Mouse (Mus musculus) forebrain, embryonic 13.5 days (tissue): ENCODE measurements around the gene Gmds. TPM values are rescaled to one million over a fixed set of nuclear protein-coding genes. Genes with fewer than 3 reads are reported as not detected.

ENCODE experiments used
- ATAC-seq: fragments of 200-750 bp; cut with Nextera tagmentation; 2 replicates; pipeline ENCODE4 v1.8.0; 2017
- H3K27ac ChIP-seq: fragments of 300-500 bp; sonication (generic); 2 replicates; pipeline ENCODE4 v1.5.1; 2015; ENCODE audit warnings: inconsistent platforms, mild to moderate bottlenecking, moderate library complexity
- H3K27me3 ChIP-seq: fragments of 300-500 bp; sonication (generic); 2 replicates; pipeline ENCODE4 v1.6.1; 2015; ENCODE audit warnings: mild to moderate bottlenecking, inconsistent platforms
- H3K36me3 ChIP-seq: fragments of 300-500 bp; sonication (generic); 2 replicates; pipeline ENCODE4 v1.6.1; 2015; ENCODE audit warnings: mild to moderate bottlenecking, inconsistent platforms; ENCODE audit not compliant: poor library complexity, severe bottlenecking
- H3K4me1 ChIP-seq: fragments of 300-500 bp; sonication (generic); 2 replicates; pipeline ENCODE4 v1.6.1; 2015; ENCODE audit warnings: inconsistent platforms
- H3K4me2 ChIP-seq: fragments of 300-500 bp; sonication (generic); 2 replicates; pipeline ENCODE4 v1.6.1; 2015; ENCODE audit warnings: inconsistent platforms, mild to moderate bottlenecking, moderate library complexity
- H3K4me3 ChIP-seq: fragments of 300-500 bp; sonication (generic); 2 replicates; pipeline ENCODE4 v1.5.1; 2015; ENCODE audit warnings: mild to moderate bottlenecking, inconsistent platforms
- H3K9ac ChIP-seq: fragments of 300-500 bp; sonication (generic); 2 replicates; pipeline ENCODE4 v1.6.1; 2015; ENCODE audit warnings: mild to moderate bottlenecking, inconsistent platforms
- H3K9me3 ChIP-seq: fragments of 300-500 bp; sonication (generic); replicated peaks from 2 replicates; pipeline ENCODE4 v1.6.1; 2016; ENCODE audit warnings: inconsistent platforms
- WGBS: fragments of 180-500 bp; shearing (Covaris S2); methylation state at CpG from one replicate; pipeline ENCODE4 v1.1.7; 2015; 5-methylcytosine and 5-hydroxymethylcytosine counted together
- polyA plus RNA-seq: library from polyadenylated mRNA; unstranded; fragments of >200 nt; fragmentation: Nextera tagmentation; extraction: Ambion mirVana; gene quantifications from 2 replicates; pipeline ENCODE4 v1.2.1, GENCODE M21; 2015

Gene Gmds
- polyA plus RNA-seq, 1 experiment from 2014 or later, result 28.5 TPM

DNA sequence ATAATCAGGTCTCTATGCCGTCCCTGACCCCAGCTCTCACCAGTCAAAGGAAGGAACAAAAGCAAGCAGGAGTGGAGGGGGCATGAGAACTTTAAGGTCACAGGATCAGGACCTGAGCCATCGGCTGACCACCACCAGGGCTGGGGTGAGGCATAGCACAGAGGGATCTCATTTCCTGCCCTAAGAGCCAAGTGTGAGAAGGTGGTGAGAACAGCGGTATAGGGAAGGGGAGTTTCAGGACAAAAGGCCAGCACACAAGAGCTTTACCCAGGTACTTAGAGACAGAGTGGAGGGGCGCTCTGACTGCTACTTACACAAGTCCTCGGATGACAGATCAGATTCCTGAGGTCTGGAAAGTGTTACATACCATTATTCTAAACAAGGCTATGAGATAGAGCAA lies 426.6 kb downstream of the Gmds start:
- ATAC-seq, result no peak; the same call in 1 of the 2 replicates
- no peaks in the 10 kb centered on the region for H3K27me3 ChIP-seq
- no peak overlapping the region for H3K9ac ChIP-seq
- H3K4me2 ChIP-seq, result no peak overlapping the region
- H3K9me3 ChIP-seq, result 0 out of 2 replicates have a peak, but pooled peaks cover 3% of the 10 kb centered on the region
- H3K36me3 ChIP-seq, result no peaks in the 10 kb centered on the region
- no peak overlapping the region for H3K4me3 ChIP-seq
- no peak overlapping the region for H3K27ac ChIP-seq
- 12% methylated on average over 5 of the region's 5 CpGs for WGBS
- H3K4me1 ChIP-seq, result no peaks in the 10 kb centered on the region

DNA sequence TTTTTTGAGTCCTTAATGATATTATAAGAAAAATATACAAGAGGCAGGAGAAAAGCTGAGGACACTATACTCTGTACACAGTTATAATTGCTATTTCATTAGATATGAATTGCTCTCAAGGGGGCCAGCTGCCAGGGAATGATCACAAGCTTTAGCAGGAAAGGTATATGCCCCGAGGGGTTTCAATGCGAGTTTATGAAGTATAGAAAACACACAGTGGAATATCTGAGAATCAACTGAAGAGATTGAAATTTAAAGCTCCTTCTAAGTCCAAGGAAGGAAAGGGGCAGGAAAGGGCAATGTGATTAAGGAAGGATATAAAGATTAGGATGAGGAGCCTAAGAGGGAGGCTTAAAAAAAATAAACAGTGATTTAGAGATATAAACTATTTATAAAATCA lies 427.2 kb downstream of the Gmds start:
- WGBS, result 51% methylated on average over 2 of the region's 2 CpGs
- Histone ChIP-seq H3K4me2 (no peak overlapping the region), H3K9ac (no peak overlapping the region), H3K9me3 (0 out of 2 replicates have a peak, but pooled peaks cover 3% of the 10 kb centered on the region), H3K27me3 (no peaks in the 10 kb centered on the region), H3K36me3 (no peaks in the 10 kb centered on the region), H3K4me1 (no peaks in the 10 kb centered on the region), H3K27ac (no peak overlapping the region), H3K4me3 (no peak overlapping the region)
- no peak for ATAC-seq

DNA sequence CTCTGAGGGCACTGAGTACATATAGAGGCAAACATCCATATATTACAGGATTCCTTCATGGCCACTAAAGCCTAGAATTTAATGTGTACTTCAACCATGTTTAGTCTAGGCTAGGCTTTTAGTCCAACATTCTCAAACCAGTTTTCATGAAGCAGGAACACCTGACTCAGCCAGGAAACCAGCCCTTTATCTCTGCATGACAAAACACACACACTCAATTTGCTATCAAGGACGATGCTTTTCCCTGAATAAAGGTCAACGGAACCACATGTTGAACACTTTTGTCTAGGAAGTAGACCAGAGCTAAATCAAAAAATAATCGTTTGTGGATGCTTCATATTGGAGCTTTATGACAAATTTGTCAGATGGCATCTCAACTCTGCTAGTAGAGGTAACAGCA lies 429.5 kb downstream of the Gmds start:
- ATAC-seq, result no peak
- no peaks in the 10 kb centered on the region for H3K9me3 ChIP-seq
- no peak overlapping the region for H3K9ac ChIP-seq
- H3K4me2 ChIP-seq, result no peak overlapping the region
- WGBS, result 88% methylated on average over 3 of the region's 3 CpGs
- H3K27ac ChIP-seq, result no peak overlapping the region
- H3K4me3 ChIP-seq, result no peak overlapping the region
- H3K4me1 ChIP-seq, result no peaks in the 10 kb centered on the region
- H3K27me3 ChIP-seq, result no peaks in the 10 kb centered on the region
- no peaks in the 10 kb centered on the region for H3K36me3 ChIP-seq

DNA sequence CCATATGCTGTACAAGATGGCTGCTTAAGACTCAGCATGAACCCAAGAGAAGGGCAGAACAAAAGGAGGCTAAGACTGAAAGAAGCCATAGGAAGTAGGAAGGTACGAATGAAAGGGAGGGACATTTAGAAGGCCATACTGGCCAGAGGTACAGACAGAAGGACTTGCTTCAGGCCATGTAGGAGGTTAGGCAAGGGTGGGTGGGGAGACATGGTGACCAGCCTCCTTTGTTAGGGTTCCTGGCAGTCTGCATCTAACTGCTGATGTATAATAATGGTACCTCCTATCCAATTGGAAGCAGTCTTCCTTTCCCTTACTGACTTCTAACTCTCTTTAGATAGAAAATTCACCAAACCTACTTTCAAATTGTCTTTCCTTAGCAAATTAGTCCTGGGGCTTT lies 432.0 kb downstream of the Gmds start:
- ATAC-seq, result no peak

DNA sequence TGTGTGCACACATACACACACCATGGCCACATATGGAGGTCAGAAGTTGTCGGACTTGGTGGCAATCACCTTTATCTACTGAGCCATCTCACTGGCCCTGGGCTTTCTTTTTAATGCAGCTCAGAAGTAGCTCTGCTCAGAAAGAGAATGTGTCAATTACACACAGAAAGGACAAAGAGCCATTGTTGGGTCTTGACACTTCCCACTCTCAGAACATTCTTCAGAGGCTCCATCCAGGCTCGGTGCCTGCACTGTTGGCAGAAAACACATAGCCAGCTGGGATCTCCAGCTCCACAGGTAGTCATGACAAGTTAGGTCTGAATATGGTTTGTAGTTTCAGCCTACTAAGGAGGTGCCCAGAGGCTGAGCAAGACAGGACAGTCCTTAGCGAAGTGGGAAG lies 438.3 kb downstream of the Gmds start:
- Histone ChIP-seq H3K4me1 (no peaks in the 10 kb centered on the region), H3K27ac (no peak overlapping the region), H3K9me3 (no peaks in the 10 kb centered on the region), H3K9ac (no peak overlapping the region), H3K36me3 (no peaks in the 10 kb centered on the region), H3K4me3 (no peak overlapping the region), H3K27me3 (no peaks in the 10 kb centered on the region), H3K4me2 (no peak overlapping the region)
- 76% methylated on average over 3 of the region's 3 CpGs for WGBS
- no peak for ATAC-seq

More for the DNA sequence above, 432.0 kb downstream of the Gmds start:
- Histone ChIP-seq H3K9ac (no peak overlapping the region), H3K4me2 (no peak overlapping the region), H3K27ac (no peak overlapping the region), H3K4me1 (no peaks in the 10 kb centered on the region), H3K4me3 (no peak overlapping the region), H3K9me3 (no peaks in the 10 kb centered on the region), H3K27me3 (no peaks in the 10 kb centered on the region), H3K36me3 (no peaks in the 10 kb centered on the region)
- 57% methylated on average over 1 of the region's 1 CpGs for WGBS

DNA sequence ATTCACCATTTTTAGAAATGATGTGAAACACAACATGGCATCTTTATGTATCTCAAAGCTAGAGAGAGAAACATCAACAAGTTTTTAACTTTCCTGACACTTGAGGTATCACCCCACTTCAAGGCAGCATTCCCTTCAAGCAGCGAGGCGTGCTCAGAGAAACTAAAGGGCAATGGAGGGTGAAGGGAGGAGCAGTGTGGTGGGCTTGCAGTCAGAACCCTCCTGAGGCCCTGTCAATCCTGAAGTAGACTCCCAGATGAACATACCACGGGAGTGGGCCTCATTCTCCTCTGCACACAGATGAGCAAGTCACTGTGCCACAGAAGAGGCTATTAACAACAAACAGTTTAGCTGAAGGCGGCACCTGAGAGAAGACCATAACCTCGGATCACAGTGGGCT lies 439.1 kb downstream of the Gmds start:
- H3K27ac ChIP-seq, result no peak overlapping the region
- H3K27me3 ChIP-seq, result no peaks in the 10 kb centered on the region
- H3K9ac ChIP-seq, result no peak overlapping the region
- ATAC-seq, result no peak
- no peaks in the 10 kb centered on the region for H3K4me1 ChIP-seq
- no peak overlapping the region for H3K4me3 ChIP-seq
- 80% methylated on average over 5 of the region's 5 CpGs for WGBS
- no peak overlapping the region for H3K4me2 ChIP-seq
- no peaks in the 10 kb centered on the region for H3K36me3 ChIP-seq
- no peaks in the 10 kb centered on the region for H3K9me3 ChIP-seq

DNA sequence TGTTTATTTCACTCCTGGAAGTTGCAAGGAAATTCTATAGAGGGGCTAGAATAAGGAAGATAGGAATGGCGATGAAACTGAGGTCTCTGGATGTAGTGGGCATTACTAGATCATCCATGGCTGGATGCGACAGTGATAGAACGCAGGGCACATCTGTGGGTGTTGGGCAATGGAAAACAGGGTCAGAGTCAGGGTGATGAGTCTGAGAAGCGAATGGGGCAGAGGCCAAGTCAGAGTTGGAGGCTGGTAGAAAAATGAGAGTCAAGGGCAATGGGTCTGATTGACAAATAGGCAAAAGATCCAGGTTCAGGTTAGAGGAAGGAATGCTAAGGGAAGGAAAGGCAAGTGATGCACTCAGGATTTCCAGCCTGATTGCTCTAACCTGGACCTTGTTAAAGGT lies 441.0 kb downstream of the Gmds start:
- WGBS, result 91% methylated on average over 4 of the region's 4 CpGs
- no peak overlapping the region for H3K4me2 ChIP-seq
- no peaks in the 10 kb centered on the region for H3K27me3 ChIP-seq
- ATAC-seq, result no peak
- H3K9me3 ChIP-seq, result no peaks in the 10 kb centered on the region
- no peaks in the 10 kb centered on the region for H3K36me3 ChIP-seq
- no peak overlapping the region for H3K4me3 ChIP-seq
- H3K4me1 ChIP-seq, result no peaks in the 10 kb centered on the region
- no peak overlapping the region for H3K9ac ChIP-seq
- H3K27ac ChIP-seq, result no peak overlapping the region

DNA sequence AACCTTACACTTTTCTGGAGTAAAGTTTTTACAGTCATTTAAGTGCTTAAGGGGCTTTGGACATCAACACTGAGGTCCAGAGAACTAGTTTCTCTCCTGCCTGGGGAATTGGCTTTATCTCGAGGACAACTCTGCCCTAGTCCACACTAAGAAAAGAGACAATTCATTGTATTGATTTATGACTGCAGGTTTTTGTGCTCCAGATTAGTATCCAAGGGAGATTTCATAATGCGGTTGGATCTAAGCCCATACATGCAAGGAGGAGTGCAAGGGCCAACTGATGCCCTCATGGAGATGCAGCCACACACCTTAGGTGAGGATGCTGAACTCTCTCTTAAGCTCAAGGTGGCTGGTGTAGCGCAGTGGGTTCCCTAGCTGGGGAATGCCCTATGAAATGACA lies 444.0 kb downstream of the Gmds start:
- H3K4me1 ChIP-seq, result no peaks in the 10 kb centered on the region

DNA sequence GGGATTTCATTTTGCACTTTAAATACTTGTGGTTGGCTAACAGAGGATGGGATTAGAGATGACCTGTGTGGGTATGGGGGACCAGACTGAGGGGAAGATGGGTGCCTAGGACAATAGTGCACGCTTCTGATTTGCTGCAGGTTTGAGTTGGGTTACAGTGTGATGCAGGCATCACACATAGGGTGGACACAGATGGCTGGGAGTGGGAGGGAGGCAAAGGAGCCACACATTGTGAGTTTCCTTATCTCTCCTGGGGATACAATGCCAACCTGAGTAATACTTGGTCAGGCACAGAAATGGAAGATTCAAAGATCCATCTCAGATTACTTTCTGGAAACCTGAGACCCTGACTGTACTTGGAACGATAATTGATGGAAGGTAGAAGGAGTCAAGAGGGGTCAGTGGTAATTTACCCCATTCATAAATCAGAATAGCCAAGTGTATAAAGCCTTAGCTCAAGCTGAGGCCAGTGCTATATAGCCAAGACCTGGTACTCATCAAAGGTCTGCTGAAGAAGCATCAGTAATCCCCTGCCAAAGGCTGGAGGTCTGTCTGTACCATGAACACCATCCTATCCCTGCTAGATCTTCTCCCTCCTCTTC lies 445.5 kb downstream of the Gmds start:
- WGBS, result 83% methylated on average over 2 of the region's 2 CpGs
- Histone ChIP-seq H3K4me3 (no peak overlapping the region), H3K36me3 (no peaks in the 10 kb centered on the region), H3K4me1 (no peaks in the 10 kb centered on the region), H3K9me3 (no peaks in the 10 kb centered on the region), H3K4me2 (no peak overlapping the region), H3K27me3 (no peaks in the 10 kb centered on the region), H3K27ac (no peak overlapping the region), H3K9ac (no peak overlapping the region)
- no peak for ATAC-seq

More for the DNA sequence above, 444.0 kb downstream of the Gmds start:
- no peak for ATAC-seq
- WGBS, result 81% methylated on average over 3 of the region's 3 CpGs
- Histone ChIP-seq H3K36me3 (no peaks in the 10 kb centered on the region), H3K27me3 (no peaks in the 10 kb centered on the region), H3K9me3 (no peaks in the 10 kb centered on the region), H3K4me2 (no peak overlapping the region), H3K4me3 (no peak overlapping the region), H3K9ac (no peak overlapping the region), H3K27ac (no peak overlapping the region)

DNA sequence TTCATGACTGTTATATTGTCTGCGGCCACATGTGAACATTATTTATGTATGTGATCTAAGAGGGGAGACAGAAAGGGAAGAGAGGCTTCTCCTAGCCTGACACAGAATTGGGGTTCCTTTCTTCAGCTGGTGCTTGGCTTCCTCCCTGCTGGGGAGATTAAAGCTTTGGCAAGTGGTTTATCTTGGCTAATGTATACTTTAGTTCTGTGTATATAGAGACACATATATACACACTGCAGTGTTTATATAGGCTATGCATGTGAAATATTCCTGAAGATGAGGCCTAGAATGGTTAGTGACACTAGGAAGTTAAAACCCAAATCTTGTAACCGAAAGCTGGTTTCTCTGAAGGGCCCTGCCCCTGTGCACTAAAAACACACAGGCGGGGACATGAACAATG lies 450.0 kb downstream of the Gmds start:
- WGBS, result 92% methylated on average over 3 of the region's 3 CpGs
- Histone ChIP-seq H3K9ac (no peak overlapping the region), H3K4me1 (no peaks in the 10 kb centered on the region), H3K9me3 (no peaks in the 10 kb centered on the region), H3K4me2 (no peak overlapping the region), H3K4me3 (no peak overlapping the region), H3K27me3 (no peaks in the 10 kb centered on the region), H3K27ac (no peak overlapping the region), H3K36me3 (no peaks in the 10 kb centered on the region)
- ATAC-seq, result no peak

DNA sequence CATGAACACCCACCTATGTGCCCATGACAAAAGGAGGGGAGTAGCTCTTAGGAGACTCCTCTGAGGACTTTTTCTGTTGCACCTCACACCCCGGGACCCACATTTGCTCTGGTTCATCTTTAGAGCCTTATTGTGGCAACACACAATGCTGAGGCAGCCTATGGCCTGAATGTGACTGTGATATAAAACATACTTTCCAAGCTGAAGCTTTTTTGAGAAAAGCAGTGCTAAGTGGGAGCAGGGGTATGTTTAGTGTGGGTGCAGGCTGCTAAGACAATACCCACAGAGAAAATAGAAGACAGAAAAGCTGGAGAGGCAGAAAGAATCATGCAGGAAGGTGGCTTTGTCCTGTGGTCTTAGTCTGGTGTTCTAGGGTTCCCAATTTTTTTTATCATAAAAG lies 452.8 kb downstream of the Gmds start:
- WGBS, result 85% methylated on average over 1 of the region's 1 CpGs
- Histone ChIP-seq H3K4me1 (no peaks in the 10 kb centered on the region), H3K9me3 (no peaks in the 10 kb centered on the region), H3K4me3 (no peak overlapping the region), H3K4me2 (no peak overlapping the region), H3K36me3 (no peaks in the 10 kb centered on the region), H3K27ac (no peak overlapping the region), H3K27me3 (no peaks in the 10 kb centered on the region), H3K9ac (no peak overlapping the region)
- no peak for ATAC-seq

DNA sequence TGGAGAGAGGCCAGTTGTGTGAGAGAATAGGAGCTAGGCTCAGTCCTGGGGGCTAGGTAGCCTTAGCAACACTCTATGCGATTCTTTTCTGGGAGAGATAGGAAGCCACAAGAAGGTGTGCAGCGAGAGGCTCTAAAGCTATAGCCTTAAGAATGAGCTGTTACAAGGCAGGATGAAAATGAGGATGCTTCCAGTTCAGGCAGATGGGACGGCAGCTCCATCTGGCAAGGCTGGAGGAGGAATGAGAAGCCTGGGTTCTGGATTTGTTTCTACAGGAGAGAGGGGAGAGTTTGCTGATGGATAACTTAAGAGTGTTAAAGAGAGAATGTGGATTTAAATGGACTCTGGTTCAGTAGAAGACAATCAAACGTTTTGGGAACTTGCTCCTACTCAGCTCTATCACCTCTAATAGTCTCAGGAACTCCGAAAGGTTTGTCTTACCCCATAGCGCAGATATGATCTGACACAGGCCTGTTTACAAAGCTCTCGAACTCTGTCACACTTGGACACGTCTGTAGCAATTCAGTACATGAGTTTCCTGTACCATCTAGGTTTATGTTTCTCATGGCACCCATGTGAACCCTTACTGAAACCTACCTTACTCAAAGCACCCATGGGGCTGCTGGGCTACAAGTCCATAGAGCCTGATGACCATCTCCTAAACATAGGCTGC lies 459.6 kb downstream of the Gmds start:
- WGBS, result 83% methylated on average over 8 of the region's 8 CpGs

DNA sequence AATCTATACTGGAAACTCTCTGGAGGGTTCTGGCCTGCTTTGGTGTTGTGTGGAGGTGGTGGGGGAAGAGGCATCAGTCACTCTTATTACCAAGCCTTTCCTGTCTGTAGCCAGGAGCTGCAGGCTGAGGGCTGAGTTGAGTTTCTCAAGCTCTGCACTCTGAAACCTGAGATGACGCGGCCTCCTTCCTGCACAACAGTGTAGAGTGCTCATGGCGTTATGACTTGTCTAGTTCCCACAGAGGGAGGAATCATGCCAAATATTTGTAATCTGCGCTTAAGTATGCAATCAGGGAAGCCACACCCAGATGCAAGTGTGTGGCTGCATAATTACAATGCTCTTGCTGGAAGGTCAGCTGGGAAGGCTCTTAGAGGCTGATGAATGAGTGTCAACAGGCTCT lies 461.5 kb downstream of the Gmds start:
- H3K4me3 ChIP-seq, result no peak overlapping the region
- no peaks in the 10 kb centered on the region for H3K9me3 ChIP-seq
- no peaks in the 10 kb centered on the region for H3K27me3 ChIP-seq
- no peaks in the 10 kb centered on the region for H3K36me3 ChIP-seq
- no peaks in the 10 kb centered on the region for H3K4me1 ChIP-seq
- WGBS, result 70% methylated on average over 4 of the region's 4 CpGs
- H3K9ac ChIP-seq, result no peak overlapping the region
- H3K4me2 ChIP-seq, result no peak overlapping the region
- no peak overlapping the region for H3K27ac ChIP-seq
- no peak for ATAC-seq

More for the DNA sequence above, 459.6 kb downstream of the Gmds start:
- Histone ChIP-seq H3K27ac (no peak overlapping the region), H3K9me3 (no peaks in the 10 kb centered on the region), H3K27me3 (no peaks in the 10 kb centered on the region), H3K4me2 (no peak overlapping the region), H3K9ac (no peak overlapping the region), H3K4me1 (no peaks in the 10 kb centered on the region), H3K36me3 (no peaks in the 10 kb centered on the region), H3K4me3 (no peak overlapping the region)
- ATAC-seq, result no peak
